Mouse (Mus musculus) CH12.LX (cell line): ENCODE data around the gene Map3k13.

ENCODE experiments used
- BHLHE40 ChIP-seq: IDR thresholded peaks from 2 replicates; pipeline ENCODE4 v1.6.1; 2011; ENCODE audit warnings: mild to moderate bottlenecking, low read depth, low read length, improper control_type of control experiment
- CHD2 ChIP-seq: IDR thresholded peaks from 2 replicates; pipeline ENCODE4 v1.6.1; 2011; ENCODE audit warnings: low read length, improper control_type of control experiment
- CTCF ChIP-seq, 2 experiments: IDR thresholded peaks in 1 of 2; conservative IDR thresholded peaks in 1 of 2; 2 replicates each; pipeline ENCODE4 v1.5.1; 2011 to 2012; ENCODE audit warnings: low read depth in 2 of 2, low read length in 2 of 2, improper control_type of control experiment in 1 of 2, inconsistent platforms in 1 of 2, mild to moderate bottlenecking in 1 of 2, moderate library complexity in 1 of 2
- GABPA ChIP-seq: IDR thresholded peaks from 2 replicates; pipeline ENCODE4 v1.6.1; 2012; ENCODE audit warnings: low read depth, low read length, improper control_type of control experiment, inconsistent platforms; ENCODE audit not compliant: insufficient replicate concordance
- HCFC1 ChIP-seq: IDR thresholded peaks from 2 replicates; pipeline ENCODE4 v1.6.1; 2012; ENCODE audit warnings: low read depth, mild to moderate bottlenecking, inconsistent platforms, low read length, improper control_type of control experiment
- MAFK ChIP-seq: IDR thresholded peaks from 2 replicates; pipeline ENCODE4 v1.6.1; 2011; ENCODE audit warnings: low read length, improper control_type of control experiment; ENCODE audit not compliant: insufficient replicate concordance
- MYC ChIP-seq: IDR thresholded peaks from 2 replicates; pipeline ENCODE4 v1.6.1; 2011; ENCODE audit warnings: low read depth, mild to moderate bottlenecking, improper control_type of control experiment, low read length
- NRF1 ChIP-seq: IDR thresholded peaks from 2 replicates; pipeline ENCODE4 v1.6.1; 2014; ENCODE audit warnings: low read depth, mild to moderate bottlenecking, inconsistent platforms, low read length, improper control_type of control experiment, moderate library complexity
- TBP ChIP-seq: conservative IDR thresholded peaks from 2 replicates; pipeline ENCODE4 v1.6.1; 2011; ENCODE audit warnings: low read depth, low read length, improper control_type of control experiment
- ZMIZ1 ChIP-seq: IDR thresholded peaks from 2 replicates; pipeline ENCODE4 v1.6.1; 2012; ENCODE audit warnings: low read depth, mild to moderate bottlenecking, inconsistent platforms, low read length, improper control_type of control experiment

GRCm38 (mm10) chr16:21833469-21833868 lies 39.3 kb downstream of the Map3k13 start:
- no peak for TF ChIP-seq MYC
- TF ChIP-seq CTCF (conservative IDR thresholded peaks at IDR 0.05 in 1 of 2, IDR thresholded peaks at IDR 0.05 in 1 of 2; ENCODE audit: low read depth in 2 of 2, low read length in 2 of 2) = peak in 1 of 2 experiments; percentile 65; a peak in 2 of 4 replicates
- no peak for TF ChIP-seq BHLHE40
- no peak for TF ChIP-seq NRF1
- TF ChIP-seq CHD2 = no peak
- no peak for TF ChIP-seq ZMIZ1
- no peak for TF ChIP-seq HCFC1
- TF ChIP-seq TBP = no peak
- no peak for TF ChIP-seq MAFK
- TF ChIP-seq GABPA = no peak
